ENCODE assay signal across 9 mouse cellular contexts in the genomic region with DNA sequence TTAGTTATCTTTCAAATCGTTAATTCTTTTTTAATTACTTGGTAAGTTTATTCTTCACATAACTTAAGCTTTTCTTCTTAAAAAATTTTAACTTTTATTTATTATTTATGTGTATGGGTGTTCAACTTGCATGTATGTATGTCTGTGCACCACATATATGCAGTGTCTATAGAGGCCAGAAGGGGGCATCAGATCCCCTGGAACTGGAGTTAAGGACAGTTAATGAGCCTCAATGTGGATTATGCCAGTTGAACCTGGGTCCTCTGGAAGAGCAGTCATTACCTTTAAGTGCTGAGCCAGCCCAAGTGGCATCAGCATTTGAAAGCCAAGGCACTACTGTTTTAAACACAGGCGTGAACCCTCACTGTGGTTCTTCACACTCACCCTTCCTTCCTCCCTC.
DNase-seq lines count a peak whose midpoint lies in the region; ATAC-seq lines count a peak whose summit lies in the region.
"Had no signal": no experiment of that assay in that cellular context is flagged by ENCODE, and none has a peak within 500 bp of the region (broad histone marks: within the 10 kb centered on the region; RNA-seq: fewer than 3 reads in every experiment).

No protein-coding gene starts in this region.

- H3K27me3 ChIP-seq in hindbrain, embryonic 10.5 days (ENCODE audit: insufficient read depth, poor library complexity, severe bottlenecking): no peaks in the 10 kb centered on the region
- no peaks in the 10 kb centered on the region for H3K27me3 ChIP-seq in neural tube, embryonic 12.5 days (replicated peaks)
- H3K27me3 ChIP-seq: megakaryocyte, embryonic 14.5 days had no signal

- DNase-seq in CD4-positive, CD25-positive, alpha-beta regulatory T cell, adult 2 months (ENCODE audit: low read depth, low spot score): peak; percentile 1
- peak; percentile 71 for DNase-seq in 3T3-L1 (ENCODE audit: low read depth, low spot score)
- DNase-seq in cerebellum, postnatal 10 days: peak; percentile 77 to 83
- peak; percentile 44 for DNase-seq in hindbrain, embryonic 10.5 days (ENCODE audit: low spot score)
- DNase-seq in layer of hippocampus, adult 9-11 months: peak; percentile 16
- no peak for DNase-seq in spleen, adult 18-20 months

- H3K9ac ChIP-seq in neural tube, embryonic 12.5 days: no peak overlapping the region

- H3K4me1 ChIP-seq in hindbrain, embryonic 10.5 days (replicated peaks): no peaks in the 10 kb centered on the region
- no peaks in the 10 kb centered on the region for H3K4me1 ChIP-seq in neural tube, embryonic 12.5 days
- H3K4me1 ChIP-seq: megakaryocyte, embryonic 14.5 days had no signal

- no peaks in the 10 kb centered on the region for H3K36me3 ChIP-seq in hindbrain, embryonic 10.5 days
- no peaks in the 10 kb centered on the region for H3K36me3 ChIP-seq in neural tube, embryonic 12.5 days

- no peaks in the 10 kb centered on the region for H3K9me3 ChIP-seq in hindbrain, embryonic 10.5 days
- H3K9me3 ChIP-seq in neural tube, embryonic 12.5 days: no peaks in the 10 kb centered on the region
- H3K9me3 ChIP-seq: megakaryocyte, embryonic 14.5 days had no signal

- no peak overlapping the region for H3K27ac ChIP-seq in hindbrain, embryonic 10.5 days
- H3K27ac ChIP-seq in neural tube, embryonic 12.5 days: no peak overlapping the region

- no peak for ATAC-seq in CD4-positive, CD25-positive, alpha-beta regulatory T cell, adult 4 months
- peak; percentile 80 for ATAC-seq in neural tube, embryonic 12.5 days (ENCODE audit: low FRiP score, low read depth)

- no peak overlapping the region for H3K4me2 ChIP-seq in neural tube, embryonic 12.5 days (replicated peaks)

- 8% methylated on average over 2 of the region's 2 CpGs for WGBS in hindbrain, embryonic 10.5 days
- WGBS in neural tube, embryonic 12.5 days: 6% methylated on average over 2 of the region's 2 CpGs

- no peak overlapping the region for H3K4me3 ChIP-seq in hindbrain, embryonic 10.5 days
- H3K4me3 ChIP-seq in neural tube, embryonic 12.5 days: no peak overlapping the region
- H3K4me3 ChIP-seq: megakaryocyte, embryonic 14.5 days had no signal

Comparison
In these comparisons a context has a peak if more than half of its experiments do, and no peak if none do; other contexts are left out.
1. DNase-seq: peak in CD4-positive, CD25-positive, alpha-beta regulatory T cell, adult 2 months (single experiment), 3T3-L1 (single experiment), cerebellum, postnatal 10 days (2 of 2), hindbrain, embryonic 10.5 days (single experiment) and layer of hippocampus, adult 9-11 months (single experiment); none in spleen, adult 18-20 months (0 of 2).